Mouse (Mus musculus) right cerebral cortex, postnatal 14 days (tissue): ENCODE measurements around the gene Fbp2.
"Not testable (repeated sequence)": the region's sequence is repeated elsewhere in the genome, so short reads cannot be mapped to it uniquely, and the experiment has no call there.

Source experiments
- DNase-seq: peaks from one replicate; pipeline ENCODE4 v3.0.0; 2022

Gene Fbp2

DNA sequence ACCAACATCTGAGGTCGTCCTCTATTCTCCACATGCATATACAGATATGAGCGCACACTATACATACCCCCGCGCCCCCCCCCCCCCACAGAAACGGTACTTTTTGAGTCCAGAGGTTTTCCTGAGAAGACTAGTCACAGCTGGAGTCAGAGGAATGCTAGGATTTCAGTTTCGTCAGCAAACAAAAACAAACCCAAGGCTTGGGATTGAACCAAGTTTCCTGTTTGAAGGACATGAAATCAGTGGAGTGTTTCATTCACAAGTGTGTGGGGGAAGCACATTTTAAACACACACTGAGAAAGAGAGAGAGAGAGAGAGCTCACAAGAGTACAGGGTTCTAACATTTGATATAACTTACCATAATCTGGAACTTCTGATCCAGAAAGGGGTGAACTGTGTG is 5.5 kb upstream of the Fbp2 start:
- DNase-seq: no peak

DNA sequence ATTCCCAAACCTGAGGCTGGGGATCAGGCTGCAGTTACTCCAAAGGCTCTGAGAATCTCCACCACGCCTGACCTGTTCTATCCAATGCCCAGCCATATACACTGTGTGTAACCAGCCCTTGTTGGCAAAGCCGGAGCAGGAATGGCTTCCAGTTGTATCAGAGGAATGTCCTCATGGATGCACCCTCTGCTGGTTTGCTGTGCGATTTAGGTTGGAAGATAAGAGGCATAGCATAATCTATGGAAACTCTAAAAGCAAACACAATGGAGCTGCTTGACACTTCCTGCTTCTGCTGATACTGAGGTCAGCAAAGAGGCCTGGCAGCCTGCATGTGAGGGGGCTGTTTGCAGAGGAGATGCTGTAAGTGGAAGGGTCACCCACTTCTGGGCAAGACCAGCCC is 4.7 kb upstream of the Fbp2 start:
- DNase-seq: no peak

DNA sequence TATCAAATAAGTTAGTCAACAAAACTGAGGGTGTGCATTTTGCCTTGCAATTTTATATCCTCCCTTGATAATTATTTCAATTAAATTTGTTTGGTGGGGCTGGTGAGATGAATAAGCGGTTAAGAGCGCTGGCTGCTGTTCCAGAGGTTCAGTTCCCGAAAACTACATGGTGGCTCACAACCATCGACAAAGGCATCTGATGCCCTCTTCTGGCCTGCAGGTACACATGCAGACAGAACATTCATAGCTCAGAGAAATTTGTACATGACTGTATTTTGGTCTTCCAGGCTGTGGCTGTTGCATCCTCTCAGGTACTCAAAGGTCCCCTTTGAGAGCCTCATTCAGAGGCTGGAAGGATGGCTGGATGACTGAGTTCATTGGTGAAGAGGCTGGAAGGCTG is 1.8 kb upstream of the Fbp2 start:
- no peak for DNase-seq

DNA sequence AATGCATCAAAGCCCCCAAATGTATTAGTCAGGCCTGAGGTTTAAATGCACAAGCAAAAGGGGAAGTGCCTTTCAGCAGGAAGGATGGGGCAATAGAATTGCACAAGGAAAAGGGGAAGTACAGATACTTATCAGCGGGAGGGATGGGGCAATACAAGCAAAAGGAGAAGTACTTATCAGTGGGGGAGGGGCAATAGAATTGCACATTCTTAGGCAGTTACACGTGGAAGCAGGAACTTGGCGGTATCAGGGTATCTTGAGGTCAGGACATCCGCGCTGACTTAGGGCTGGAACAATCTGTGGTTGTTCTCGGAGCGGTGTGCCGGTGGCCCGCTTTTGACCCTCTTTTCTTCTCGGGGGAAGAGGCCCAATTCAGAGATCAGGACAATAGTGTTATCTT is 1.0 kb upstream of the Fbp2 start:
- DNase-seq: not testable (repeated sequence)

DNA sequence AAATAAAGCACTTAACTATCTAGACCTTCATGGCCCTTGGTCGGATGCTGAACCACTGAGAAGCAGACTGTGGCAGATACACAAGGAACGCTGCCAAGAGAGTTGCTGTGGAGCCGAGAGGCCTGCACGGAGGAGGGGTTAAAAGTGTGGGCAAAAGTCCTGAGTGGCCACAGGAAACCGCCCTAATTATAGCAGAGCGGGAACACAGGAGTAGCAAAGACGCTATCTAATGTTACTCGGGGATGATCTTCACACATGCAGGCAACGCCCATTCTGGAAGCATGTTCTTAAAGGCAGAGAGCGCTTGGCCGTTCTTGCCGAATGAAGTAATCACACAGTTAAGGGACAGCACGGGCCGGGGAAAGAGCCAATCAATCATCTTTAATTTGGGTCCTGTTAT is 1.4 kb downstream of the Fbp2 start:
- DNase-seq: no peak

DNA sequence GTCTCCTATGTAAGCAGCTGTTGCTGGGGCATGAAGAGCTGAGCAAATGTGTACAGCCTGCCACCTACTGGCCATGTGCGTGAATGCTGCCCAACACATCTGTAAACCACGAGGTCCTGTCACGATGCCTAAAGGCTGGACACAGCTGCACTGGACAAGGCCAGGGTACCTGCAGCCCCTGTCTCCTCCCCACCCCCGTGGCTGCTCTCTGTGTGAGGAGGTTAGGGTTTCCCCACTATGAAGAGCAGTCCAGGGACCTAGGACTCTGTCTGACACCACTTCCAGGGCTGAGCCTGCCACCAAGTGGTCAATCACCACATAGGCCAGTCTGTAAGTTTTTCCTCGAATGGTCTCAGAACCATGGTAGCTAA is 1.9 kb downstream of the Fbp2 start:
- peak; percentile 69 for DNase-seq

DNA sequence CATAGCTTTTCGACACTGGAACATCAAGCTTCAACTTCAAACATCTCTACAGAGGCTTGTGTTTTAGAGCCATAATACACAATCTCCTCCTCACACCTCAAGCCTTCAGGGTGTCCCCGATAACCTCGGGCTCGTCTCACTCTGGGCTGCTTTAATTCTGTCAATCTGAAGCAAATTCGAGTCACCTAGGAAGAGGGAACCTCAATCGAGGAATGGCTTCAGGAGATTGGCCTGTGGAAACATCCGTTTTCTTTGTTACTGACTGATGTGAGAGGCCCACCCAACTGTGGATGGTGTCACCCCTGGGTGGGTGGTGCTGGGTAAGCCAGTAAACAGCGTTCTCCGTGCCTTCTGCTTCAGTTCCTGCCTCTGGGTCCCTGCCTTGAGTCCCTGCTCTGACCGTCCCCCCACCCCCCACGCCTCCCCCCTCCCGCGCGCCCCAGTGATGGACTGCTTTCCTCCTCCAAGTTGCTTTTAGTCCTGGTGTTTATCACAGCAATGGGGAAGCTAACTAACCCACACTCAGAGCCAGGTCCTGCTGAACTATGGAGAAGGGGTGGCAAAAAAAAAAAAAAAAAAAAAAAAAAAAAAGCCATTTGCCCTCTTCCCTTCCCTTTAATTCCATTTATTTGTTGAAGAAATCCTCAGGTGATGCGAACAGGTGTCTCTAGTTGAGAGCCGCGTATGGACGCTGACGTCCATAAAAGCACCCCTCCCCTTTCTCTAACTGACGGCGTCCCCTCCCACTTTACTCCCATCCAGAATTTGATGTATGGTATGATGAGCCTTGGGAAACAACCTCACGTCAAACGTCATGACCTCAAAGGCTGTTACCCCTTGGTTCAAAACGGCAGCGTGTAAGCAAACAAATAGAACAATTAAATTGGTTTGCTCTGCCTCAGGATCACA is 2.6 kb downstream of the Fbp2 start:
- no peak for DNase-seq

DNA sequence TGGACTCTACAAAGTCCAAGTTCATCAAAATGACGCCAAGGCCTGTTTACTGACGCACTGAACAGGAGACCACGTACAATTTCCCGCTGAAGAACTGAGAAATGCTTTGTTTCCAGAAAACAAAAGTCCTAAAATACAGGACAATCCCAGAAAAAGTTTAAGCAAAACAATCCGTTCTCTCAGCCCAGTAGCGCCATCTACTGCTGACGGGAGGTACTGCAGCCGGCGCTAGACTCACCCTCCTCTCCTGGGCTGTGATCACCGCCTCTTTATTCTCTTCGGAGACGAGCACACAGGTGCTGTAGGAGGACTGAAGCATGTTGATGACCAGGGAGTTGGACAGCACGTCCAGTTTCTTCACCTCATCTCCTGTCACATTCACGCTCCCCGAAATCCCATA is 3.6 kb downstream of the Fbp2 start:
- peak; percentile 80 for DNase-seq

DNA sequence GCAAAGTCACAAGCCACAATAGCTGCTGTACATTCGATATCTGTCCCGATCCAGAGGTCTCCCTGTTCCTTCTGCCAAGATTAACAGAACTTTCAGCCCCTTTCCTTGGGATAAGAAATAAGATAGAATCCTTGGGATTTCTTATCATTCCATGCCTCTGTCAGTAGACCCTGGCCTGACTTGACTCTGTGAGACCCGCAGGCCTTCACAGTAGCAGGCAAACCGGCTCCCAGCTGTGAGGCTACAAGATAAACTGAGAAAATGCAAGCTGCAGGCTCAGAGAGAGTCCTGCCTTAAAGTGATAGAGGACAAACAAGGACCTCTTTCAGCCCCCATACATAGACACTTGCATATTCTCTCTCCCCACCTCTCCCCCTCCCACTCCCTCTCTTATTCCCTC is 24.9 kb downstream of the Fbp2 start:
- DNase-seq: no peak

DNA sequence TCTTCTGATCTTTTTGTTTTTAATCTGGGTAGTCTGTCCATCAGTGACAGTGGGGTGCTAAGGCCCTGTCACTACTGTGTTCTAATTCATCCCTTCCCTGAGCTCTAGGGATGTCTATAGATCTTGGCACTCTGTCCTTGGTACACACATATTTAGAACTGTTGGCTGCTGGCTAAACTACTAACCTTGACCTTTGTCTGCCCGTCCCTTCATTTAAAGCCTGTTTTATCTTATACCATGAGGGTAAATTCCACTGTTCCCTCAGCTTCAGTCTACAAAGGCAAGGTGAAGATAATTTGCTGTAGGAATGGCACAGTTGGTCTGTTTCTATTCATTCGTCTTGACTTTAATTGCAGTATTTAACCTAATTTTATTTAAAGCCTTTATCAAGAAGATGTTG is 26.0 kb downstream of the Fbp2 start:
- no peak for DNase-seq

DNA sequence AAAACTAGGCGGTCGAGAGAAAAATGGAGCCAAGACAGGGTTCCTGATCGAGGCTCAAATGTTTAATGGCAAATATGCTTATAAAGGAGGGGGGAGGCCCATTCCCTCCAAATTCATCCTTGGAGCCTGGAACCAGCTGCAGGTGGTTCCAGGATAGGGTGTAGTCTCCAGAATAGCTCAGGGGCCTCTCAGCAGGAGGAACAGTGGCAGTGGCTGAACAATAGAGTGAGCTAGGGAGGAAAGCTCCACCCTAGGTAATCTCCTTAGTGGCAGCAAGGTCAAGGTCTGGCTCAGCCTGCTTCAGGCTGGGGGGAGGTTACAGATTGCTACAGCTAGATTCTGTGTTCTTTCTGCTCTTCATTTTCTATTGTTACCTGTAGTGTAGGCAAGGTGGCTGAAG is 42.5 kb downstream of the Fbp2 start:
- not testable (repeated sequence) for DNase-seq

DNA sequence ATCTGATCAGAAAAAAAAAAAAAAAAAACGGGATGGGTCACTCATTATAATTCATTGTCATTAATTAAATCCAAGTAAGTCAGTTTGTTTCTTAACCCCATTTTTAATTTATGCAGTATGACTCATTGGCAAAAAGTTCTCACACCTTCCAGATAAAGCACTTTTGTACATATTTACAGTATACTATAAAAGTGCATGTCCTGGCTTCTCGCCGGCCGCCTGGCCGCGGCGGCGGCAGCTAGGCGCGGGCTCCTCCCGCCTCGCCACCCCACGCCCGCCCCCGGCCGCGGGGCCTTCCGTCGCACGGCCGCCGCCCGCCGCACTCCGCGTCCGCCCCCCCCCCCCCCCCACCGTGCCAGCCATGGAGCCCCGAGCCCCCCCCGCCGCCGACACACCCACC is 45.5 kb downstream of the Fbp2 start:
- DNase-seq: no peak

DNA sequence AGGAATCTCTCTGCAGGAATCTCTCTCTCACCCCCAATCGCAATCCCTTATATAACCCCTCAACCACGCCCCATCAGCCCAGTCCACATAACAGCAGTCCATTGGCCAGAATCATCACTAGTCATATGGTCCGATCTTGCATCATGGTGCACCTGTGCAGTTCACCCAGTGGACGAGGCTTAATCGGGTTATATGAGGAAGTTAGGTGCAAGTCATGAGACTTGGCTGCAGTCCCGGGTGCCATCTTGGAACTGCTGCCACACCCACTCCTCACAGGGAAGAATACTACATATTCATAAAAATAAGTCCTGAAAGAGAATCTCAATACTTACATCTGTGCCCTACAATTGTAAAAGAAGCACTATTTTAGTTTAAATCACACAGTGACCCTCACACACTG is 50.2 kb downstream of the Fbp2 start:
- DNase-seq: not testable (repeated sequence)
